Mouse (Mus musculus) spleen, postnatal 4 days (tissue): ENCODE measurements around the gene Selenov.
A peak's percentile ranks its signal among the peaks of the same experiment; 100 is the strongest.
"Not testable (repeated sequence)": the region's sequence is repeated elsewhere in the genome, so short reads cannot be mapped to it uniquely, and the experiment has no call there.

Experiments used
- DNase-seq, 2 experiments: peaks; one replicate each; pipeline ENCODE4 v3.0.0; 2022; ENCODE audit warnings: low spot score in 2 of 2

The Selenov gene

GRCm38 (mm10) chr7:28294481-28294880 lies 3.5 kb upstream of the Selenov start:
- DNase-seq = peak in 1 of 2 experiments; percentile 27

GRCm38 (mm10) chr7:28290165-28290564 lies 821 bp downstream of the Selenov start:
- DNase-seq = no peak

- DNase-seq = no peak
Observed at GRCm38 (mm10) chr7:28280630-28281029, 10.4 kb downstream of the Selenov start.

GRCm38 (mm10) chr7:28278279-28278652 lies 12.7 kb downstream of the Selenov start:
- DNase-seq = no peak

- peak; percentile 95 to 99 for DNase-seq
Observed at GRCm38 (mm10) chr7:28277615-28278278, 13.2 kb downstream of the Selenov start, which contains the start of gene Eid2b. Eid2b (plus strand) TSS chr7:28277739.

GRCm38 (mm10) chr7:28277237-28277614 lies 13.8 kb downstream of the Selenov start:
- DNase-seq = no peak

- DNase-seq = no peak
Observed at GRCm38 (mm10) chr7:28271761-28272160, 19.2 kb downstream of the Selenov start.

GRCm38 (mm10) chr7:28269355-28269754 lies 21.6 kb downstream of the Selenov start:
- DNase-seq = no peak

- DNase-seq = no peak
Observed at GRCm38 (mm10) chr7:28268576-28268975, 22.4 kb downstream of the Selenov start.

- peak; percentile 20 to 64 for DNase-seq
Observed at GRCm38 (mm10) chr7:28268042-28268531, 22.9 kb downstream of the Selenov start.

GRCm38 (mm10) chr7:28267129-28268041 lies 23.6 kb downstream of the Selenov start, which contains the start of gene Eid2:
Eid2 (plus strand) TSS chr7:28267881.
- peak; percentile 49 to 72 for DNase-seq

GRCm38 (mm10) chr7:28265391-28265790 lies 25.6 kb downstream of the Selenov start:
- DNase-seq = no peak

GRCm38 (mm10) chr7:28263786-28264185 lies 27.2 kb downstream of the Selenov start:
- peak; percentile 52 to 82 for DNase-seq

GRCm38 (mm10) chr7:28262861-28263260 lies 28.1 kb downstream of the Selenov start:
- no peak for DNase-seq

GRCm38 (mm10) chr7:28255476-28255875 lies 35.5 kb downstream of the Selenov start:
- no peak for DNase-seq

- no peak for DNase-seq
Observed at GRCm38 (mm10) chr7:28254591-28254990, 36.4 kb downstream of the Selenov start.

GRCm38 (mm10) chr7:28251976-28252375 lies 39.0 kb downstream of the Selenov start:
- no peak for DNase-seq

- DNase-seq = no peak
Observed at GRCm38 (mm10) chr7:28248957-28249356, 42.0 kb downstream of the Selenov start.

GRCm38 (mm10) chr7:28243943-28244342 lies 47.0 kb downstream of the Selenov start:
- DNase-seq = not testable (repeated sequence)
